Mouse (Mus musculus): ENCODE measurements around the gene Trp53tg5. TPM values are rescaled to one million over a fixed set of nuclear protein-coding genes. Genes with fewer than 3 reads are reported as not detected.

The Trp53tg5 gene
- polyA plus RNA-seq, 1 experiment from 2014 or later: not detected

GRCm38 (mm10) chr2:164433278-164433895 lies 40.1 kb downstream of the Trp53tg5 start:
- DNase-seq (ENCODE audit: low spot score) (no peak), ATAC-seq (ENCODE audit: low FRiP score, low TSS enrichment) (0 out of 2 replicates have a peak, but pooled peaks have one; percentile 2)
- H3K9ac ChIP-seq (ENCODE audit: low read length): no peak overlapping the region
- WGBS: 55% methylated on average over 9 of the region's 9 CpGs
- no peak overlapping the region for H3K4me3 ChIP-seq (ENCODE audit: low read depth, low read length)
- H3K36me3 ChIP-seq (ENCODE audit: control insufficient read depth, insufficient read depth, low read length): peaks cover 9% of the 10 kb centered on the region
- peak overlapping the region; percentile 92 for H3K27ac ChIP-seq (replicated peaks)
- H3K4me1 ChIP-seq (replicated peaks; ENCODE audit: control insufficient read depth, insufficient read depth): peaks cover 39% of the 10 kb centered on the region
- peak overlapping the region; percentile 49 for H3K4me2 ChIP-seq (replicated peaks; ENCODE audit: low read depth)
- no peak for TF ChIP-seq EP300 (optimal IDR thresholded peaks at IDR 0.05)
- TF ChIP-seq CTCF (IDR thresholded peaks at IDR 0.05; ENCODE audit: low read depth): no peak
- H3K27me3 ChIP-seq (ENCODE audit: control insufficient read depth, insufficient read depth, low read length): no peaks in the 10 kb centered on the region
- no peaks in the 10 kb centered on the region for H3K9me3 ChIP-seq (ENCODE audit: control insufficient read depth, low read length)

GRCm38 (mm10) chr2:164432541-164433191 lies 40.9 kb downstream of the Trp53tg5 start:
- peak; percentile 61 for DNase-seq (ENCODE audit: low spot score)
- peak overlapping the region; percentile 92 for H3K27ac ChIP-seq (replicated peaks)
- 0 out of 2 replicates have a peak overlapping the region, but pooled peaks have one; percentile 8 for H3K4me3 ChIP-seq (ENCODE audit: low read depth, low read length)
- H3K27me3 ChIP-seq (ENCODE audit: control insufficient read depth, insufficient read depth, low read length): no peaks in the 10 kb centered on the region
- H3K4me1 ChIP-seq (replicated peaks; ENCODE audit: control insufficient read depth, insufficient read depth): peaks cover 39% of the 10 kb centered on the region
- no peaks in the 10 kb centered on the region for H3K9me3 ChIP-seq (ENCODE audit: control insufficient read depth, low read length)
- TF ChIP-seq EP300 (optimal IDR thresholded peaks at IDR 0.05) (no peak), CTCF (IDR thresholded peaks at IDR 0.05; ENCODE audit: low read depth) (0 out of 2 replicates have a peak, but pooled peaks have one; percentile 1)
- H3K36me3 ChIP-seq (ENCODE audit: control insufficient read depth, insufficient read depth, low read length): peaks cover 9% of the 10 kb centered on the region
- ATAC-seq (ENCODE audit: low FRiP score, low TSS enrichment): peak; percentile 10
- WGBS: 12% methylated on average over 22 of the region's 22 CpGs
- H3K9ac ChIP-seq (ENCODE audit: low read length): peak overlapping the region; percentile 62
- H3K4me2 ChIP-seq (replicated peaks; ENCODE audit: low read depth): peak overlapping the region; percentile 49

GRCm38 (mm10) chr2:164431676-164432465 lies 41.7 kb downstream of the Trp53tg5 start:
- Histone ChIP-seq H3K36me3 (ENCODE audit: control insufficient read depth, insufficient read depth, low read length) (peaks cover 12% of the 10 kb centered on the region), H3K4me2 (replicated peaks; ENCODE audit: low read depth) (peak overlapping the region; percentile 49), H3K9me3 (ENCODE audit: control insufficient read depth, low read length) (no peaks in the 10 kb centered on the region), H3K27me3 (ENCODE audit: control insufficient read depth, insufficient read depth, low read length) (no peaks in the 10 kb centered on the region), H3K27ac (replicated peaks) (peak overlapping the region; percentile 92), H3K4me1 (replicated peaks; ENCODE audit: control insufficient read depth, insufficient read depth) (peaks cover 39% of the 10 kb centered on the region), H3K4me3 (ENCODE audit: low read depth, low read length) (no peak overlapping the region), H3K9ac (ENCODE audit: low read length) (peak overlapping the region; percentile 62)
- DNase-seq (ENCODE audit: low spot score) (peak; percentile 79), ATAC-seq (ENCODE audit: low FRiP score, low TSS enrichment) (peak; percentile 68)
- TF ChIP-seq EP300 (optimal IDR thresholded peaks at IDR 0.05) (no peak), CTCF (IDR thresholded peaks at IDR 0.05; ENCODE audit: low read depth) (no peak)
- WGBS: 43% methylated on average over 9 of the region's 9 CpGs

- Histone ChIP-seq H3K9ac (ENCODE audit: low read length) (no peak overlapping the region), H3K4me1 (replicated peaks; ENCODE audit: control insufficient read depth, insufficient read depth) (peaks cover 29% of the 10 kb centered on the region)
- TF ChIP-seq CTCF (IDR thresholded peaks at IDR 0.05; ENCODE audit: low read depth) (peak; percentile 46), EP300 (optimal IDR thresholded peaks at IDR 0.05) (no peak)
These were observed 42.8 kb downstream of the Trp53tg5 start for GRCm38 (mm10) chr2:164430697-164431096.

GRCm38 (mm10) chr2:164429881-164430615 lies 43.5 kb downstream of the Trp53tg5 start:
- no peak for TF ChIP-seq EP300 (optimal IDR thresholded peaks at IDR 0.05)
- TF ChIP-seq CTCF (IDR thresholded peaks at IDR 0.05; ENCODE audit: low read depth): no peak
- Histone ChIP-seq H3K27me3 (ENCODE audit: control insufficient read depth, insufficient read depth, low read length) (no peaks in the 10 kb centered on the region), H3K4me1 (replicated peaks; ENCODE audit: control insufficient read depth, insufficient read depth) (peaks cover 26% of the 10 kb centered on the region), H3K9ac (ENCODE audit: low read length) (no peak overlapping the region), H3K4me2 (replicated peaks; ENCODE audit: low read depth) (no peak overlapping the region), H3K27ac (replicated peaks) (peak overlapping the region; percentile 69), H3K9me3 (ENCODE audit: control insufficient read depth, low read length) (no peaks in the 10 kb centered on the region), H3K4me3 (ENCODE audit: low read depth, low read length) (no peak overlapping the region), H3K36me3 (ENCODE audit: control insufficient read depth, insufficient read depth, low read length) (peaks cover 18% of the 10 kb centered on the region)
- no peak for DNase-seq (ENCODE audit: low spot score)
- 56% methylated on average over 15 of the region's 15 CpGs for WGBS
- no peak for ATAC-seq (ENCODE audit: low FRiP score, low TSS enrichment)

More at GRCm38 (mm10) chr2:164430697-164431096, 42.8 kb downstream of the Trp53tg5 start:
- H3K27me3 ChIP-seq (ENCODE audit: control insufficient read depth, insufficient read depth, low read length): no peaks in the 10 kb centered on the region
- DNase-seq (ENCODE audit: low spot score) (peak; percentile 49), ATAC-seq (ENCODE audit: low FRiP score, low TSS enrichment) (no peak)
- H3K4me3 ChIP-seq (ENCODE audit: low read depth, low read length): no peak overlapping the region
- WGBS: 7% methylated on average over 7 of the region's 7 CpGs
- H3K9me3 ChIP-seq (ENCODE audit: control insufficient read depth, low read length): no peaks in the 10 kb centered on the region
- H3K27ac ChIP-seq (replicated peaks): peak overlapping the region; percentile 69
- peak overlapping the region; percentile 5; the same call in 1 of the 2 replicates for H3K4me2 ChIP-seq (replicated peaks; ENCODE audit: low read depth)
- H3K36me3 ChIP-seq (ENCODE audit: control insufficient read depth, insufficient read depth, low read length): peaks cover 18% of the 10 kb centered on the region

Data from stomach, postnatal 0 days (tissue).